Mouse (Mus musculus): Measurements from ENCODE around the gene Srgap3. TPM values are rescaled to one million over a fixed set of nuclear protein-coding genes. Genes with fewer than 3 reads are reported as not detected.

Gene Srgap3
- polyA plus RNA-seq, 1 experiment from 2014 or later: 5.3 TPM

DNA sequence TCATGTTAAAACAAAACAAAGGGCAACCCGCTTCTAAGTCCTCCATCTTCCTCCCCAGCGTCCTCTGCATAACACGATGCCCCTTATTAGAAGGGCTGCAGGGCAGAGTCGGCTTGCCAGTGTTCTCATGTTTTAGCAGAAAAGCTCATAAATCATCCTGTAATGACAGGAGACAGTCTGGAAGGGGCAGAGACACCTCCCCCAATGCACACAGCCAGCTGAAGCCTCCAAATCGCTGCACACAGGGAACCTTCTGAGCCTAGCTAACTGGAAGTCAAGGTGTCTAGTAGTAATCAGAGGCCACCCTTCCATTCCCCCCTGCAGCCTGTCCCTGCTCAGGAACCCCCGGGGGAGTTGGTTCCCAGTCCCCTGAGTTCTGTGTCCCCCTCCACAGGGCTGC lies 113.3 kb downstream of the Srgap3 start:
- ATAC-seq (ENCODE audit: insufficient number of reproducible peaks, insufficient read depth, low FRiP score, low TSS enrichment, low read depth): no peak; the same call in 1 of the 2 replicates
- WGBS: 43% methylated on average over 6 of the region's 6 CpGs
- H3K4me2 ChIP-seq: no peak overlapping the region

DNA sequence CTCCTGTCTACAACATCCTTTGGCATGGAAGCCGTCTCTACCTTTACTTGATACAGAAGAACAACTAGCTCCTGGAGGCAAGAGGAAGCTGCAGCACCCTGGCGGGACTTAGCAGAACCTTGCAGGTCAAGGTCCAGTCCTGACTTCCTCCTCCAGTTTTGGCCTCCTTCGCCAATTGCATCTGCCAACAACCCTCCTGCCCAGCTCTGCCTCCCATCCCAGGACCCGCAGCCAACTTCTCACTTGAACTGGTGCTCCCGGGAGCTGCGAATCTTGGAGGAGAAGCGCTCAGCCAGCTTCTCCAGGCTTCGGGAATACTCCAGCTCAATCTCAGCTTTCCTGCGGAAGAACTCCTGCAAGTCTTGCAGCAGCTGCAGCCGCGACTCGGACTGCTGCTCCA lies 117.9 kb downstream of the Srgap3 start:
- H3K27me3 ChIP-seq: no peaks in the 10 kb centered on the region
- no peak for ATAC-seq (ENCODE audit: insufficient number of reproducible peaks, insufficient read depth, low FRiP score, low TSS enrichment, low read depth)
- H3K9me3 ChIP-seq: no peaks in the 10 kb centered on the region
- peaks cover 23% of the 10 kb centered on the region for H3K4me1 ChIP-seq (replicated peaks)
- no peak overlapping the region for H3K9ac ChIP-seq (replicated peaks)
- no peaks in the 10 kb centered on the region for H3K36me3 ChIP-seq
- 75% methylated on average over 12 of the region's 12 CpGs for WGBS
- H3K4me2 ChIP-seq: no peak overlapping the region
- no peak overlapping the region for H3K4me3 ChIP-seq (replicated peaks)
- H3K27ac ChIP-seq: no peak overlapping the region

More for the DNA sequence above, 113.3 kb downstream of the Srgap3 start:
- H3K9ac ChIP-seq (replicated peaks): no peak overlapping the region
- no peak overlapping the region for H3K27ac ChIP-seq
- H3K4me3 ChIP-seq (replicated peaks): no peak overlapping the region
- no peaks in the 10 kb centered on the region for H3K9me3 ChIP-seq
- H3K36me3 ChIP-seq: no peaks in the 10 kb centered on the region
- no peaks in the 10 kb centered on the region for H3K27me3 ChIP-seq
- H3K4me1 ChIP-seq (replicated peaks): peaks cover 13% of the 10 kb centered on the region

DNA sequence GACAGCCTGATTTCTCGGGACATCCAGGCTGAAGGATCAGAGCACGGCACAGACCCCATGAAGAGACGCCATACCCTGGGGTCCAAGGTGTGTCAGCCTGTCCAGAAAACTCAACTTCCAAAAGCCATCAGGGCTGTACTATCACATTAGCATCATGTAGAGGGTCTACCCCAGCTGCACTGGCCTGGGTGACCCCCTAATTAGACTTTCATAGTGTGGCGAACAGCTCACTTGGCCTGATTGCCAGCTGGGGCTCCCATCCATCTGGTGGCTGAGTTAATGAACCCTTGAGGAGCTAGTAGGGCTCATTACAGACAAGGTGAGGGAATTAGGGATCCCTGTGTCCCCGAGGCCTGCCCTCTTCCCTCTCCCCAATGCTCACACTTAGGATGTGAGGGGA lies 118.6 kb downstream of the Srgap3 start:
- no peak overlapping the region for H3K27ac ChIP-seq
- no peak for ATAC-seq (ENCODE audit: insufficient number of reproducible peaks, insufficient read depth, low FRiP score, low TSS enrichment, low read depth)
- WGBS: 82% methylated on average over 5 of the region's 5 CpGs

DNA sequence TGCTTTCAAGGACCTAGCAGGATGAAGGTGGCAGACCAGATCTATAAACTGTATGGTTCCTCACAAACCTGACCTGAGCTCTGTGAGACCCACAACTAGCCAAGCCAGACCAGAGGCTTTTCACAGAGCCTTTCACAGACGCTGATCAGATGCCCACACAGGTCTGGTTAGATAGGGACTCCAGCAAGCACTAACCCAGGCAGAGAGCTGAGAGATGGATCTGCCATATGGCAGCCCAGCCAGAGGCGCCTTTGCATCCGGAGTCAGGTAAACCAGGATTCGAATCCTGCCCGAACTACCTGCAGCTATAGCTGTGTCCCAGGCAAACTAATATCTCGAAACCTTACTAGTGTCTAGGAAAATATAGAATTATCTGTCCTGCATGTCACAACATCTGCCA lies 121.4 kb downstream of the Srgap3 start:
- Histone ChIP-seq H3K9me3 (no peaks in the 10 kb centered on the region), H3K9ac (replicated peaks) (no peak overlapping the region), H3K27me3 (no peaks in the 10 kb centered on the region), H3K27ac (no peak overlapping the region), H3K4me3 (replicated peaks) (no peak overlapping the region), H3K4me1 (replicated peaks) (peaks cover 20% of the 10 kb centered on the region), H3K36me3 (no peaks in the 10 kb centered on the region), H3K4me2 (no peak overlapping the region)
- ATAC-seq (ENCODE audit: insufficient number of reproducible peaks, insufficient read depth, low FRiP score, low TSS enrichment, low read depth): no peak
- WGBS: 85% methylated on average over 6 of the region's 6 CpGs

More for the DNA sequence above, 118.6 kb downstream of the Srgap3 start:
- Histone ChIP-seq H3K4me2 (no peak overlapping the region), H3K36me3 (no peaks in the 10 kb centered on the region), H3K9ac (replicated peaks) (no peak overlapping the region), H3K4me1 (replicated peaks) (peaks cover 17% of the 10 kb centered on the region; the same call in 1 of the 2 replicates), H3K4me3 (replicated peaks) (no peak overlapping the region), H3K9me3 (no peaks in the 10 kb centered on the region), H3K27me3 (no peaks in the 10 kb centered on the region)

GRCm38 (mm10) chr6:112823096-112823495 lies 124.0 kb downstream of the Srgap3 start:
- WGBS: 91% methylated on average over 6 of the region's 6 CpGs
- ATAC-seq (ENCODE audit: insufficient number of reproducible peaks, insufficient read depth, low FRiP score, low TSS enrichment, low read depth): no peak
- no peak overlapping the region for H3K27ac ChIP-seq

DNA sequence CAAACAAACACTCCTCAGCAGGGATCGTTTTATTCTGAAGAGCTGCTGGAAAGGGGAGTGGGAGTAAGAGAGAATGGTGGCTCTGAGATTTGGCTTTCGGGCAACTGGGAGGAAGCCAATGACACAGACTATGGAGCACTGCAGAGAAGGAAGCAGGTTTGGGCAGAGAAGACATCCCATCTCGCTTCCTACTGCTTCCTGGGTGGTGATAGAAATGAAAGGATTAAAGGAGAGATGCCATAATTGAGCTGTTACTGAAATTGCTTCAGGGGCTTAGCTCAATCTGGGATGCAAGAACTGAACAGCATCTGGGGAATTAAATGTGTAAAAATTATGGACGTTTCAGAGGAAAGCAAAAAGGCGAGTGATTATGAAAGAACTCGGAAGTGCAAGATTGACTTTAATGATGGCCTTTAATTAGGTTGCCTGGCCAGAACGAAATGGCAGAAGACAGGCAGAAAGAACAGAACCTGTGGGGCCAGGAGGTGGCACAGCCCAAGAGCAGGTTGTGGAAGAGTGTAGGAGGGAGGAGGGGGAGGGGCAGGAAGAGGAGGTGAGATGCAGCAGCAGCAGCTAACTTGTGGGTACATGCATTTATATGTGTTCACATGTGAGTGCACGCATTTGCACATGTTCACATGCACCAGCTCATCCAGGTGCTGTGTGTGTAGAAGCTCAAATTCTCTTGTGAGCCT lies 126.6 kb downstream of the Srgap3 start:
- no peak overlapping the region for H3K4me3 ChIP-seq (replicated peaks)
- H3K27me3 ChIP-seq: no peaks in the 10 kb centered on the region
- no peak overlapping the region for H3K4me2 ChIP-seq
- H3K27ac ChIP-seq: no peak overlapping the region
- H3K9ac ChIP-seq (replicated peaks): no peak overlapping the region
- 58% methylated on average over 8 of the region's 8 CpGs for WGBS
- ATAC-seq (ENCODE audit: insufficient number of reproducible peaks, insufficient read depth, low FRiP score, low TSS enrichment, low read depth): no peak
- H3K4me1 ChIP-seq (replicated peaks): peaks cover 4% of the 10 kb centered on the region; the same call in 1 of the 2 replicates
- no peaks in the 10 kb centered on the region for H3K36me3 ChIP-seq
- no peaks in the 10 kb centered on the region for H3K9me3 ChIP-seq

More at GRCm38 (mm10) chr6:112823096-112823495, 124.0 kb downstream of the Srgap3 start:
- no peak overlapping the region for H3K4me3 ChIP-seq (replicated peaks)
- no peaks in the 10 kb centered on the region for H3K36me3 ChIP-seq
- H3K9me3 ChIP-seq: no peaks in the 10 kb centered on the region
- no peak overlapping the region for H3K4me2 ChIP-seq
- no peak overlapping the region for H3K9ac ChIP-seq (replicated peaks)
- peaks cover 10% of the 10 kb centered on the region; the same call in 1 of the 2 replicates for H3K4me1 ChIP-seq (replicated peaks)
- H3K27me3 ChIP-seq: no peaks in the 10 kb centered on the region

DNA sequence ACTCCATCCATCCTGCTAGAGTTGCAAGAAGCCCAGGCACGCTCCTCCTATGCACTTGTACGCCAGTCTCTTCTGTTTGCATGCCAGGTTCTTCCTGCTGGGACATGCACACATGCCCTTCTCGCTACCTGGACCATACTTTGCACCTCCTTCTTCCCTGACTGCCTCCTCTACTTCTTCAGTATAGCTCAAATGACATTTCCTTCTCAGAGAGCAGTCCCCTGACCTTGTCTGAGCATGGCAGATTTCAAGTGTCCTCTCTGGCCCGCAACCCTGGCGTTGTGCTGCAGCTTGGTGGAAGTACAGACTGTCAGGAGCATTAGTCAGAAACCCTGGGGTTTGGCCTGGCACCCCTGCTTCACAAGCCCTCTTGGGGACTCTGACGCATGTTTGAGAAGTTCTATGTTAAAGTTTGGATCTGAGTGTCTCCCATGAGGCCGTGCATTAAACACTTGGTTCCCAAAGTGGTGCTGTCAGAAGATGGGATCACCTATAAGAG lies 128.6 kb downstream of the Srgap3 start:
- ATAC-seq (ENCODE audit: insufficient number of reproducible peaks, insufficient read depth, low FRiP score, low TSS enrichment, low read depth): no peak
- H3K27ac ChIP-seq: no peak overlapping the region
- H3K9ac ChIP-seq (replicated peaks): no peak overlapping the region
- 88% methylated on average over 7 of the region's 7 CpGs for WGBS
- peaks cover 4% of the 10 kb centered on the region; the same call in 1 of the 2 replicates for H3K4me1 ChIP-seq (replicated peaks)
- peaks cover 2% of the 10 kb centered on the region; the same call in 1 of the 2 replicates for H3K36me3 ChIP-seq
- H3K4me3 ChIP-seq (replicated peaks): no peak overlapping the region
- H3K4me2 ChIP-seq: no peak overlapping the region
- no peaks in the 10 kb centered on the region for H3K27me3 ChIP-seq
- H3K9me3 ChIP-seq: no peaks in the 10 kb centered on the region

DNA sequence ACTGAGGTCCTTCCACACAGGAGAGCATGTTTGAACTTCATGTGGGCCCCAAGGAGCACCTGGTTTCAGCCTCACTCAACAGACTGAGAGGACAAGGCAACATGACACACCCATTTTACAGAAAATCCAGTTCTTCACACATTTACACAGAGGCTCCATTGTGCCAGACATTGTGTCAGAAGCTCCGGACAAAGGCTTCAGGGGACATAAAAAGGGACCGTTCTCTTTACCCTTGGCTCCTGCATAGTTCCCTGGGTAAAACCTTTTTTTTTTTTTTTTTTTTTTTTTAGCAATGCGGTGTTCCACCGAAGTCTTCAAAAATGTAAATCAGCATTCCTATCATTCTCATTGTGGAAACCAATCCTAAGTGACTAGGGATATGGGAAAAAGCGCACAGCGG lies 131.5 kb downstream of the Srgap3 start:
- Histone ChIP-seq H3K27ac (no peak overlapping the region), H3K4me3 (replicated peaks) (no peak overlapping the region)
- WGBS: 90% methylated on average over 6 of the region's 6 CpGs

GRCm38 (mm10) chr6:112814525-112815086 lies 132.5 kb downstream of the Srgap3 start:
- Histone ChIP-seq H3K4me1 (replicated peaks) (no peaks in the 10 kb centered on the region), H3K27me3 (no peaks in the 10 kb centered on the region), H3K27ac (no peak overlapping the region), H3K9me3 (no peaks in the 10 kb centered on the region), H3K4me2 (no peak overlapping the region), H3K36me3 (peaks cover 2% of the 10 kb centered on the region; the same call in 1 of the 2 replicates), H3K4me3 (replicated peaks) (no peak overlapping the region), H3K9ac (replicated peaks) (no peak overlapping the region)
- ATAC-seq (ENCODE audit: insufficient number of reproducible peaks, insufficient read depth, low FRiP score, low TSS enrichment, low read depth): no peak
- 49% methylated on average over 5 of the region's 5 CpGs for WGBS

More for the DNA sequence above, 131.5 kb downstream of the Srgap3 start:
- H3K4me1 ChIP-seq (replicated peaks): peaks cover under 1% of the 10 kb centered on the region; the same call in 1 of the 2 replicates
- H3K36me3 ChIP-seq: peaks cover 2% of the 10 kb centered on the region; the same call in 1 of the 2 replicates
- no peaks in the 10 kb centered on the region for H3K9me3 ChIP-seq
- no peaks in the 10 kb centered on the region for H3K27me3 ChIP-seq
- ATAC-seq (ENCODE audit: insufficient number of reproducible peaks, insufficient read depth, low FRiP score, low TSS enrichment, low read depth): no peak
- H3K4me2 ChIP-seq: no peak overlapping the region
- no peak overlapping the region for H3K9ac ChIP-seq (replicated peaks)

DNA sequence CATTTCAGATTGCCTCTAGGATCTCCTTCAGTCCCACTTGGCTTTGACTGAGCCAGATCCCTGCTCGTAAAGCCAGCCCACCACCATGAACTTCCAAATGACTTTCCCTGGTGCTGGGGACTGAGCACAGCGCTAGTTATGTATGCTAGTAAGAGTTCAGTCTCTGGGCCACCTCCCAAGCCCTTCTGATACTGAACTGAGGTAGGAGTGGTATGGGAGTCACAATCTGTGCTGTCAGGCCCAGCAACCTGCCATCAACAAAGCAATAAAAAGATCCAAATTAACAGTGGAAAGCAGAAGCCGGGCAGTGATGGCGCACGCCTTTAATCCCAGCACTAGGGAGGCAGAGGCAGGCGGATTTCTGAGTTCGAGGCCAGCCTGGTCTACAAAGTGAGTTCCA lies 134.2 kb downstream of the Srgap3 start:
- Histone ChIP-seq H3K4me1 (replicated peaks) (no peaks in the 10 kb centered on the region), H3K36me3 (peaks cover 2% of the 10 kb centered on the region; the same call in 1 of the 2 replicates)

GRCm38 (mm10) chr6:112810521-112810830 lies 136.6 kb downstream of the Srgap3 start:
- Histone ChIP-seq H3K36me3 (peaks cover 2% of the 10 kb centered on the region; the same call in 1 of the 2 replicates), H3K4me1 (replicated peaks) (no peaks in the 10 kb centered on the region), H3K9ac (replicated peaks) (no peak overlapping the region), H3K27me3 (no peaks in the 10 kb centered on the region), H3K4me3 (replicated peaks) (no peak overlapping the region), H3K4me2 (no peak overlapping the region), H3K9me3 (no peaks in the 10 kb centered on the region), H3K27ac (no peak overlapping the region)
- 89% methylated on average over 4 of the region's 4 CpGs for WGBS
- no peak for ATAC-seq (ENCODE audit: insufficient number of reproducible peaks, insufficient read depth, low FRiP score, low TSS enrichment, low read depth)

More for the DNA sequence above, 134.2 kb downstream of the Srgap3 start:
- 92% methylated on average over 7 of the region's 7 CpGs for WGBS
- Histone ChIP-seq H3K27ac (no peak overlapping the region), H3K9me3 (no peaks in the 10 kb centered on the region), H3K27me3 (no peaks in the 10 kb centered on the region), H3K9ac (replicated peaks) (no peak overlapping the region), H3K4me2 (no peak overlapping the region), H3K4me3 (replicated peaks) (no peak overlapping the region)
- no peak for ATAC-seq (ENCODE audit: insufficient number of reproducible peaks, insufficient read depth, low FRiP score, low TSS enrichment, low read depth)

Measured in limb, embryonic 12.5 days (tissue).